Mouse (Mus musculus) right cerebral cortex, adult 18-20 months (tissue): ENCODE data around the gene Gm20937.
"Not testable (repeated sequence)": the region's sequence is repeated elsewhere in the genome, so short reads cannot be mapped to it uniquely, and the experiment has no call there.

Source experiments
- DNase-seq: peaks from one replicate; pipeline ENCODE4 v3.0.0; 2022; ENCODE audit warnings: mixed read lengths

The Gm20937 gene

GRCm38 (mm10) chrY:68294798-68295197, at the start of gene Gm20937:
Gm20937 (minus strand) TSS chrY:68294898.
- DNase-seq, result not testable (repeated sequence)
